Mouse (Mus musculus): Measurements from ENCODE around the gene Enox1. TPM values are rescaled to one million over a fixed set of nuclear protein-coding genes. Genes with fewer than 3 reads are reported as not detected.
A peak's percentile ranks its signal among the peaks of the same experiment; 100 is the strongest.

The Enox1 gene
- polyA plus RNA-seq, 1 experiment from 2014 or later = 40.3 TPM

- H3K27me3 ChIP-seq = no peaks in the 10 kb centered on the region
- H3K4me3 ChIP-seq = no peak overlapping the region
- ATAC-seq = no peak
- H3K4me1 ChIP-seq = peaks cover 14% of the 10 kb centered on the region
- H3K36me3 ChIP-seq (ENCODE audit: poor library complexity, severe bottlenecking) = no peaks in the 10 kb centered on the region
- no peak overlapping the region for H3K27ac ChIP-seq
- H3K9me3 ChIP-seq (replicated peaks) = no peaks in the 10 kb centered on the region
- WGBS = 56% methylated on average over 6 of the region's 6 CpGs
- H3K9ac ChIP-seq = no peak overlapping the region
- H3K4me2 ChIP-seq = no peak overlapping the region
Measured at GRCm38 (mm10) chr14:77421031-77421430, 264.5 kb downstream of the Enox1 start.

- Histone ChIP-seq H3K27ac (no peak overlapping the region), H3K36me3 (ENCODE audit: poor library complexity, severe bottlenecking) (no peaks in the 10 kb centered on the region), H3K9ac (no peak overlapping the region), H3K4me2 (no peak overlapping the region), H3K9me3 (replicated peaks) (no peaks in the 10 kb centered on the region), H3K27me3 (no peaks in the 10 kb centered on the region), H3K4me1 (peaks cover 14% of the 10 kb centered on the region), H3K4me3 (no peak overlapping the region)
- no peak for ATAC-seq
- 88% methylated on average over 9 of the region's 9 CpGs for WGBS
Measured at GRCm38 (mm10) chr14:77423194-77423593, 266.6 kb downstream of the Enox1 start.

DNA sequence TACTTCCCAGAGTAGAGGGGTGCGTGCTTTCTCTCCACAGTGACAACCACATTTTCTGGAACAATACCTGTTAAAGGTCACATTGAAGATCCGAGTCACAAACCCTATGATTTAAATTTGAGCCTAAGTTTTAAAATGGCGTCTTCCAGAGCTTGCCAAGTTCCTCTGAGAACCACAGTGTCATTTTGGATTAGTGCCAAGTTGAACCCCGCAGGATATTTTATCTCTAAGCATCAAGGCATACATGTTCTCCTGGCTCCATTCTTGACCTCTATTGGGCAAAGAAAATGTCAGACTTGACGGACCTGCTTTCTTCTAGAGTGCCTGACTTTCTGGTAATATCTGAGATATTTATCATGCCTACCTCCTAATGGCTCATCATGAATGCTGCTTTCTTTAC, 282.9 kb downstream of the Enox1 start:
- Histone ChIP-seq H3K4me2 (no peak overlapping the region), H3K27me3 (no peaks in the 10 kb centered on the region), H3K4me3 (no peak overlapping the region), H3K9ac (no peak overlapping the region), H3K9me3 (replicated peaks) (no peaks in the 10 kb centered on the region), H3K4me1 (no peaks in the 10 kb centered on the region), H3K27ac (no peak overlapping the region), H3K36me3 (ENCODE audit: poor library complexity, severe bottlenecking) (no peaks in the 10 kb centered on the region)
- 78% methylated on average over 5 of the region's 5 CpGs for WGBS
- no peak for ATAC-seq

- no peak overlapping the region for H3K4me3 ChIP-seq
- no peaks in the 10 kb centered on the region for H3K36me3 ChIP-seq (ENCODE audit: poor library complexity, severe bottlenecking)
- no peaks in the 10 kb centered on the region for H3K27me3 ChIP-seq
- H3K4me2 ChIP-seq = no peak overlapping the region
- no peak for ATAC-seq
- 87% methylated on average over 7 of the region's 7 CpGs for WGBS
- H3K9me3 ChIP-seq (replicated peaks) = no peaks in the 10 kb centered on the region
- H3K9ac ChIP-seq = no peak overlapping the region
- no peak overlapping the region for H3K27ac ChIP-seq
- no peaks in the 10 kb centered on the region for H3K4me1 ChIP-seq
Measured at GRCm38 (mm10) chr14:77440805-77441204, 284.2 kb downstream of the Enox1 start.

DNA sequence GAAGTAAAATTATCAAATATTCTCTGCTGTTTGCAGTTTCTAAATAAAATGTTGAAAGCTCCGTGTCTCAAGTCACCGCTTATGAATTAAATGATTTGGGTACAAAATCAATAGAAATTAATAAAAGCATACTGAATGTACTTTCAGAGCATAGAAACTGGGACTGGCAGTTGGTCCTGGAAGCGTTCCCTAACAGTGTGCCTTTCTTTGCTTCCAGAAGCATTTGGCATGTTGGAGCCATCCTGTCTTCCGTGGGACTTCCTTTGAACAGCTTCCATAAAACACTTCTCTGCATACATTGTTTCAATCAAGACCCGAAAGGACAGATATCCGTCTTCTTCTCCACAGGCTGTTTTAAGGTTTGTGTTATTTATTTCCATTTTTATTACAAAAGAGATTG, 285.0 kb downstream of the Enox1 start:
- ATAC-seq = no peak
- 91% methylated on average over 6 of the region's 6 CpGs for WGBS
- no peak overlapping the region for H3K4me2 ChIP-seq
- H3K4me1 ChIP-seq = no peaks in the 10 kb centered on the region
- H3K9me3 ChIP-seq (replicated peaks) = no peaks in the 10 kb centered on the region
- no peak overlapping the region for H3K4me3 ChIP-seq
- H3K9ac ChIP-seq = no peak overlapping the region
- H3K27ac ChIP-seq = no peak overlapping the region
- H3K27me3 ChIP-seq = no peaks in the 10 kb centered on the region
- no peaks in the 10 kb centered on the region for H3K36me3 ChIP-seq (ENCODE audit: poor library complexity, severe bottlenecking)

DNA sequence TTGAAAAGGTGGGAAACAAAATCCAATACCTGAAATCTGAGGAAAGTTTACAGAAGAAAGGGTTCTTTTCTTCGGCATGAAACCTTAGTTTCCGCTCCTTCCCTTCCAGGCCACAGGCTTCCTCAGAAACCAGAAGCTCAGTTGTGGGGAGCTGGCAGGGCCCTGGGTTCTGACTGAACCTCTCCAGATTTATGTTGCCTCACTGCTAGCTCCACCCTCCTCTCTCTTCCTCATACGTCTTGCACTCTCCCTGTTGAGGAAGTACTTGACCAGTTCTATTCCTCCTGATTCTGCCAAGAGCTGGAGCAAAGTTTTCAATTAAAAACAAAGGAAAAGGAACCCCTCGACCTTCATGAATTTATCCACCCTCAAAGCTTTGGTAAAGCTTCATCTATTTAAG, 291.4 kb downstream of the Enox1 start:
- no peak for ATAC-seq
- 86% methylated on average over 4 of the region's 4 CpGs for WGBS
- no peak overlapping the region for H3K9ac ChIP-seq
- H3K4me1 ChIP-seq = no peaks in the 10 kb centered on the region
- no peaks in the 10 kb centered on the region for H3K9me3 ChIP-seq (replicated peaks)
- no peaks in the 10 kb centered on the region for H3K36me3 ChIP-seq (ENCODE audit: poor library complexity, severe bottlenecking)
- no peak overlapping the region for H3K4me3 ChIP-seq
- no peak overlapping the region for H3K27ac ChIP-seq
- no peaks in the 10 kb centered on the region for H3K27me3 ChIP-seq
- H3K4me2 ChIP-seq = no peak overlapping the region

- no peaks in the 10 kb centered on the region for H3K9me3 ChIP-seq (replicated peaks)
- no peak overlapping the region for H3K4me2 ChIP-seq
- H3K27me3 ChIP-seq = no peaks in the 10 kb centered on the region
- no peak overlapping the region for H3K9ac ChIP-seq
- no peak overlapping the region for H3K27ac ChIP-seq
- H3K4me3 ChIP-seq = no peak overlapping the region
- ATAC-seq = no peak
- H3K36me3 ChIP-seq (ENCODE audit: poor library complexity, severe bottlenecking) = no peaks in the 10 kb centered on the region
- H3K4me1 ChIP-seq = peaks cover 14% of the 10 kb centered on the region; the same call in 1 of the 2 replicates
- 91% methylated on average over 4 of the region's 4 CpGs for WGBS
Measured at GRCm38 (mm10) chr14:77451916-77452315, 295.4 kb downstream of the Enox1 start.

GRCm38 (mm10) chr14:77456066-77456465, 299.5 kb downstream of the Enox1 start:
- no peaks in the 10 kb centered on the region for H3K36me3 ChIP-seq (ENCODE audit: poor library complexity, severe bottlenecking)
- no peak overlapping the region for H3K9ac ChIP-seq
- no peaks in the 10 kb centered on the region for H3K9me3 ChIP-seq (replicated peaks)
- peaks cover 21% of the 10 kb centered on the region; the same call in 1 of the 2 replicates for H3K4me1 ChIP-seq
- H3K27me3 ChIP-seq = no peaks in the 10 kb centered on the region
- H3K4me2 ChIP-seq = no peak overlapping the region
- H3K4me3 ChIP-seq = no peak overlapping the region
- ATAC-seq = no peak
- 65% methylated on average over 3 of the region's 3 CpGs for WGBS
- no peak overlapping the region for H3K27ac ChIP-seq

DNA sequence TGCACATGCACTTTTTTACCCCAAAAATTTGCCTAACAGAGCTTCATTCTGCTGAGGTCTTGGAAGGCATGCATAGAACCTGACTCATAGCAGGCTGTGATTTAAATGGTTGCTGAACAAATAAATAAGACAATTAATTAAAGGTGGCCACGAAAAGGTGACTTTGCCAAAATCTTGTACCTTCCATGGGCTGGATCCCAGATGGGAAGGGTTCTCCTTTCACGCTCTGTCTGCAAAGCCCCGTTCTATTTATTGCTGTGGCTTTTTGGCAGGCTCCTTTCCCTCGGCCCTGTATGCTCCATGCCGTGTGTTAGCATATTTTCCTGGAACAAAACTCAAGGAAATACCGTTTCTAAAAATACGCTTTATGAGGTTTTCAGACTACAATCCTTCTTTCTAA, 300.3 kb downstream of the Enox1 start:
- no peak overlapping the region for H3K4me3 ChIP-seq

GRCm38 (mm10) chr14:77458217-77458616, 301.7 kb downstream of the Enox1 start:
- H3K27me3 ChIP-seq = no peaks in the 10 kb centered on the region
- H3K4me3 ChIP-seq = no peak overlapping the region
- H3K4me2 ChIP-seq = no peak overlapping the region
- H3K4me1 ChIP-seq = peaks cover 21% of the 10 kb centered on the region; the same call in 1 of the 2 replicates
- no peak overlapping the region for H3K9ac ChIP-seq
- 36% methylated on average over 9 of the region's 9 CpGs for WGBS
- H3K27ac ChIP-seq = no peak overlapping the region
- no peak for ATAC-seq
- no peaks in the 10 kb centered on the region for H3K36me3 ChIP-seq (ENCODE audit: poor library complexity, severe bottlenecking)
- no peaks in the 10 kb centered on the region for H3K9me3 ChIP-seq (replicated peaks)

More for the DNA sequence above, 300.3 kb downstream of the Enox1 start:
- Histone ChIP-seq H3K9me3 (replicated peaks) (no peaks in the 10 kb centered on the region), H3K36me3 (ENCODE audit: poor library complexity, severe bottlenecking) (no peaks in the 10 kb centered on the region), H3K9ac (no peak overlapping the region), H3K4me2 (no peak overlapping the region), H3K27me3 (no peaks in the 10 kb centered on the region), H3K27ac (no peak overlapping the region), H3K4me1 (peaks cover 21% of the 10 kb centered on the region; the same call in 1 of the 2 replicates)
- WGBS = 68% methylated on average over 7 of the region's 7 CpGs
- ATAC-seq = 0 out of 2 replicates have a peak, but pooled peaks have one; percentile 45

GRCm38 (mm10) chr14:77463919-77464318, 307.4 kb downstream of the Enox1 start:
- Histone ChIP-seq H3K4me3 (no peak overlapping the region), H3K9me3 (replicated peaks) (no peaks in the 10 kb centered on the region), H3K4me2 (no peak overlapping the region), H3K4me1 (no peaks in the 10 kb centered on the region), H3K27me3 (no peaks in the 10 kb centered on the region), H3K9ac (no peak overlapping the region), H3K27ac (no peak overlapping the region), H3K36me3 (ENCODE audit: poor library complexity, severe bottlenecking) (no peaks in the 10 kb centered on the region)
- no peak for ATAC-seq
- 90% methylated on average over 4 of the region's 4 CpGs for WGBS

GRCm38 (mm10) chr14:77464782-77465181, 308.2 kb downstream of the Enox1 start:
- ATAC-seq = no peak
- H3K27ac ChIP-seq = no peak overlapping the region
- no peaks in the 10 kb centered on the region for H3K9me3 ChIP-seq (replicated peaks)
- H3K4me2 ChIP-seq = no peak overlapping the region
- H3K9ac ChIP-seq = no peak overlapping the region
- WGBS = 90% methylated on average over 4 of the region's 4 CpGs
- H3K4me1 ChIP-seq = no peaks in the 10 kb centered on the region
- H3K4me3 ChIP-seq = no peak overlapping the region
- H3K36me3 ChIP-seq (ENCODE audit: poor library complexity, severe bottlenecking) = no peaks in the 10 kb centered on the region
- H3K27me3 ChIP-seq = no peaks in the 10 kb centered on the region

- no peaks in the 10 kb centered on the region for H3K27me3 ChIP-seq
- no peak overlapping the region; the same call in 1 of the 2 replicates for H3K27ac ChIP-seq
- H3K4me3 ChIP-seq = no peak overlapping the region
- H3K4me2 ChIP-seq = no peak overlapping the region
- no peaks in the 10 kb centered on the region for H3K36me3 ChIP-seq (ENCODE audit: poor library complexity, severe bottlenecking)
- ATAC-seq = no peak
- no peak overlapping the region for H3K9ac ChIP-seq
- H3K4me1 ChIP-seq = peaks cover 8% of the 10 kb centered on the region; the same call in 1 of the 2 replicates
- H3K9me3 ChIP-seq (replicated peaks) = no peaks in the 10 kb centered on the region
- 72% methylated on average over 3 of the region's 3 CpGs for WGBS
Measured at GRCm38 (mm10) chr14:77470577-77470976, 314.0 kb downstream of the Enox1 start.

Measured in forebrain, embryonic 13.5 days (tissue).